Mouse (Mus musculus): Measurements from ENCODE around the gene Hbb-bt. TPM values are rescaled to one million over a fixed set of nuclear protein-coding genes. Genes with fewer than 3 reads are reported as not detected.
A peak's percentile ranks its signal among the peaks of the same experiment; 100 is the strongest.

The Hbb-bt gene
- total and polyA plus RNA-seq, 3 experiments, result 0.42 to 5.6 (median 4.3) TPM

DNA sequence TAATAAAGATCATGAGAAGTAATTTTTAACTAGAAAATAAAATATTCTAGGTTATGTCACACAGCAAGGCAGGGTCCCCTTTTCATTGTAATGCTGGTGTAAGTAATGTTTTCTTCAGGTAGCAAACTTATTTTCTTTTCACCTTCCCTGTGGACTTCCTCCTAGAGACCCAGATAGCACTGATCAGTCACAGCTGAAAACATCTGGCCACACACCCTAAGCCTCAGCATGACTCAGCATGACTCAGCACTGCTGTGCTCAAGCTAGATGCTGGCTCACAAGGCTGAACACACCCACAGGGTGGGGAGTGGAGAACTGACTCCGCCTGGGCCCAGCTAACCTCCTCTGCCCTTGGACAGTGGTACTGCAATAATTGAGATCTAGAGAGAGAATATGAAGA lies 47.1 kb upstream of the Hbb-bt start:
- TF ChIP-seq NRF1 (IDR thresholded peaks at IDR 0.05; ENCODE audit: low read depth, low read length) (peak; percentile 42; the same call in 1 of the 2 replicates), PAX5 (IDR thresholded peaks at IDR 0.05; ENCODE audit: low read length) (no peak), MEF2A (IDR thresholded peaks at IDR 0.05; ENCODE audit: borderline replicate concordance, low read depth, low read length) (peak; percentile 40; the same call in 1 of the 2 replicates), MAFK (IDR thresholded peaks at IDR 0.05; ENCODE audit: insufficient replicate concordance, low read length) (peak; percentile 100), MAZ (IDR thresholded peaks at IDR 0.05; ENCODE audit: low read depth, low read length) (0 out of 2 replicates have a peak, but pooled peaks have one; percentile 57), TCF12 (IDR thresholded peaks at IDR 0.05; ENCODE audit: low read depth, low read length) (peak; percentile 71), CTCF (conservative IDR thresholded peaks at IDR 0.05 in 1 of 2, IDR thresholded peaks at IDR 0.05 in 1 of 2; ENCODE audit: low read depth in 2 of 2, low read length in 2 of 2) (no peak), GABPA (IDR thresholded peaks at IDR 0.05; ENCODE audit: insufficient replicate concordance, low read depth, low read length) (peak; percentile 71), EP300 (IDR thresholded peaks at IDR 0.05; ENCODE audit: low read length) (peak; percentile 72), E2F4 (IDR thresholded peaks at IDR 0.05; ENCODE audit: insufficient replicate concordance, low read depth, low read length) (0 out of 2 replicates have a peak, but pooled peaks have one; percentile 46), RAD21 (IDR thresholded peaks at IDR 0.05; ENCODE audit: low read depth, low read length) (no peak), MAX (IDR thresholded peaks at IDR 0.05; ENCODE audit: low read length) (peak; percentile 75; the same call in 1 of the 2 replicates), MYC (IDR thresholded peaks at IDR 0.05; ENCODE audit: low read depth, low read length) (peak; percentile 37; the same call in 1 of the 2 replicates), ZC3H11A (IDR thresholded peaks at IDR 0.05; ENCODE audit: low read depth, low read length) (no peak), JUN (IDR thresholded peaks at IDR 0.05; ENCODE audit: insufficient read depth, low read depth, low read length) (peak; percentile 60), RCOR1 (conservative IDR thresholded peaks at IDR 0.05; ENCODE audit: low read depth, low read length) (no peak), ETS1 (conservative IDR thresholded peaks at IDR 0.05; ENCODE audit: low read depth, low read length) (peak; percentile 92), MXI1 (IDR thresholded peaks at IDR 0.05; ENCODE audit: low read depth, low read length) (peak; percentile 82), ELF1 (IDR thresholded peaks at IDR 0.05; ENCODE audit: low read depth, low read length) (0 out of 2 replicates have a peak, but pooled peaks have one; percentile 23), JUND (conservative IDR thresholded peaks at IDR 0.05; ENCODE audit: low read depth, low read length) (peak; percentile 76), SIN3A (IDR thresholded peaks at IDR 0.05; ENCODE audit: low read length) (peak; percentile 94), SMC3 (IDR thresholded peaks at IDR 0.05; ENCODE audit: low read depth, low read length) (no peak), BHLHE40 (IDR thresholded peaks at IDR 0.05; ENCODE audit: low read depth, low read length) (0 out of 2 replicates have a peak, but pooled peaks have one; percentile 17)
- Histone ChIP-seq H3K27me3 (replicated peaks) (no peaks in the 10 kb centered on the region), H3K9ac (ENCODE audit: insufficient read depth, low read depth) (no peak overlapping the region), H3K9me3 (replicated peaks; ENCODE audit: low read length) (no peaks in the 10 kb centered on the region), H3K4me2 (ENCODE audit: insufficient read depth, low read depth, poor library complexity, severe bottlenecking) (no peak overlapping the region; the same call in 1 of the 2 replicates), H3K27ac (ENCODE audit: insufficient read depth, low read depth) (no peak overlapping the region), H3K4me3 (replicated peaks in 1 of 3; ENCODE audit: low read depth in 2 of 3, low read length in 2 of 3, poor library complexity in 1 of 3) (no peak overlapping the region), H3K79me2 (replicated peaks; ENCODE audit: control insufficient read depth, extremely low read depth, insufficient read depth, poor library complexity, severe bottlenecking) (no peaks in the 10 kb centered on the region), H3K36me3 (replicated peaks in 1 of 2; ENCODE audit: control insufficient read depth in 1 of 2, insufficient read depth in 1 of 2, low read length in 1 of 2) (no peaks in the 10 kb centered on the region), H3K4me1 (ENCODE audit: control insufficient read depth in 1 of 2, insufficient read depth in 2 of 2) (peaks cover 8 to 33% of the 10 kb centered on the region in 2 experiments; a peak in 3 of 4 replicates)
- dilution Hi-C loops (cut with MboI; ENCODE audit: extremely low pct_ligation_motif_present, extremely low pct_unique_long_range_greater_than_20kb, low sequenced_read_pairs), result no loop called here
- peak; percentile 99 for DNase-seq (ENCODE audit: extremely low read depth)
- in situ Hi-C loops (cut with MboI; ENCODE audit: low pct_ligation_motif_present, low pct_unique_long_range_greater_than_20kb, low sequenced_read_pairs), result no loop called here
